Mouse (Mus musculus): ENCODE measurements around the gene Oas2.

The Oas2 gene

GRCm38 (mm10) chr5:120732740-120733139, 16.9 kb downstream of the Oas2 start:
- no peak for DNase-seq (ENCODE audit: low spot score)

DNA sequence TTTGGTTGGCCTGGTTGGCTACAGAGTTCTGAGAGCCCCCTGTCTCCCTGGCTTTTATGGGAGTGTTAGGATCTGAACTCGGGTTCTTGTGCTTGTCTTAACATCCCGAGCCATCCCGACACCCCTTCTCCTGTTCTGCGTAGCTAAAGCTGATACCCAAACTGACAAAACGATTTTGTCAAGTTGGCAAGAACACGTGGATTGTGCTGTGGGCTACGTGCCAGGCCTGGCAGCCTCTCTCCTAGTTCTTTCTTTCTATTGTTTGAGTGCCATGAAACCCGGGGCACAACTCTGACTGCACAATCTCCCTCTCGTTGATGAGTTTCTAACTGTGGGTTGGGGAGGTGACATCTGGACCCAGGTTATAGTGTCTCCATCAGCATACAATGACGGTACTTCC, 20.3 kb downstream of the Oas2 start:
- no peak for DNase-seq (ENCODE audit: low spot score)

GRCm38 (mm10) chr5:120725811-120726455, 23.7 kb downstream of the Oas2 start:
- DNase-seq (ENCODE audit: low spot score): no peak

DNA sequence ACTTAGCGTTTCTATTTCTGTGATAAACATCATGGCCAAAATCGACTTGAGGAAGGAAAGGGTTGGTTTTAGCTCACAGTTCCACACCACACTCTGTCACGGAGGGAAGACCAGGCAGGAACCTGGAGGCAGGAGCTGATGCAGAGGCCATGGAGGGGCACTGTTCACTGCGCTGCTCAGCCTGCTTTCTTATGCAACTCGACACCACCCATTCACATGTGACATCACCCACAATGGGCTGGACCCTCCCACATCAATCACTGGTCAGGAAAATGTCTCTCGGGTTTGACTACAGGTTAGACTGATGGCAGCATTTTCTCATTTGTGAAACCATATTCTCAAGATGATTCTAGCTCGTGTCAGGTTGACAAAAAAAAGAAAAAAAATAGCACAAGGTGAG, 28.6 kb downstream of the Oas2 start:
- no peak for DNase-seq (ENCODE audit: low spot score)

DNA sequence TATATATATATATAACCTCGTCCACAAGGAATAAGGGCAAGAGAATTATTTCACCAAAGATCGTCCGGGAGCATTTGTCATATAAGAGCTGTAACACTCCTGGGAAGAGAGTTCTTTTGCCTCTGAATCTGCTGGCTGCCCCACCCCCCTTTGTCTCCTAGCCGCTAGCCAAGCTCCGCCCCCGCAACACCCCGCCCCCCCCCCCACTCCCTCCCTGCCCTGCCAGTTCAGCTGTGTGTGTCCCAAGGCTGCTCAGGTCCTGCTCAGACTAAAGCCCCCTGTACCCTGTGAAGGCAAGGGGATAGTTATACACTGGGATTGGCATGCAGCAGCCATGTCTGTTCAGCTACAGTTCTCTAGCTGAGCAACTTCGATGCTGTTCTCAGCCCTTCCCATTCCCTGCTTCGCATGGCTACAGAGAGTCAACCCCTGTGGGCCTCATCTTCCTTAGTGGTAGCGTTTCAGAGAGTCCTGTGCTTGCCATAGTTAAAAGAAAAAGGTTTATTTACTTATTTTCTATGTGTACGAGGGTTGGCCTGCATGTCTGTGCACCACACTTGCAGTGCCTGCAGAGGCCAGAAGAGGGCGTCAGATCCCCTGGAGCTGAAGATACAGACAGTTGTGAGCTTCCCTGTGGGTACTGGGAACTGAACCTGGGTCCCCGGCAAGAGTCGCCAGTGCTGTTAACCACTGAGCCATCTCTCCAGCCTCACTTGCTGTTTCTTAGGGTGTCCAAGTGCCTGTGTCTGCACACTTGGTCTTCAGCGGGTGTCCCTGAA, 30.9 kb downstream of the Oas2 start:
- no peak for DNase-seq (ENCODE audit: low spot score)

DNA sequence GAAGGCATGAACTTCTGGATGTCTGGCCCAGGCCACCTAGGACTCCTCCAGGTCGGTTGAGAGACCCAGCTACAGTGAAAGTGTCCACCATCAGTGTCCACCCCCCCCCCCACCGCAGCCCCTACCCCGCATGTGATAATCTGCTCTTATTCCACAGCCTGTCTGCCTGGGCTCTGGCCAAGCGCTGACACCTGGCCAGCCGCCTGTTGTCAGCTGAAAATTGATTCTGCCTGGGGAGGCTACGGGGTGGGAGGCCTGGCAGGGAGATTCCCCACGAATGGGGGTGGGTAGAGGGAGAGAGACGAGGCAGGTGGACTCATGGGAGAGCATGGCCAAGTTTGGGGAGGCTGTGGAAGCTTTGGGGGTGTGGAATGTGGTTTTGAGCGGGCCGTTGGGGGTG, 32.5 kb downstream of the Oas2 start:
- no peak for DNase-seq (ENCODE audit: low spot score)

DNA sequence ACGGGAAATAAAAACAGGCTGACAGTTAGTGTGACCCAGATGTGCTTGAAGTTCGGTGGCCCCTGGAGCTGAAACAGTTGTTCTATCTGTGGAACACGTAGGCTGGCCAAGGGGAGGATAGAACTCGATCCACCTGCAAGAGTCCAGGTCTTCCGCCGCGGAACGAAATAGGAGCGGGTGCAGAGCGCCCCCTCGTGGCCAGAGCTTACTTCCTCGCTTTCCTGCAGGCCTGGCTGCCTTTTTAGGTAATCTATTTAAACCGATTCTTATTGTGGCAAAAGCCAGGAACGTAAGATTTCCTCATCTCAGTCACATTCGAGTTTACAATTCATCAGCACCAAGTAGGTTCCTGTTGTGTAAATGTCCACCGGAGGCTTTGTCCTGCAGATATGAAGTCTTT, 35.3 kb downstream of the Oas2 start:
- DNase-seq (ENCODE audit: low spot score): peak; percentile 34

DNA sequence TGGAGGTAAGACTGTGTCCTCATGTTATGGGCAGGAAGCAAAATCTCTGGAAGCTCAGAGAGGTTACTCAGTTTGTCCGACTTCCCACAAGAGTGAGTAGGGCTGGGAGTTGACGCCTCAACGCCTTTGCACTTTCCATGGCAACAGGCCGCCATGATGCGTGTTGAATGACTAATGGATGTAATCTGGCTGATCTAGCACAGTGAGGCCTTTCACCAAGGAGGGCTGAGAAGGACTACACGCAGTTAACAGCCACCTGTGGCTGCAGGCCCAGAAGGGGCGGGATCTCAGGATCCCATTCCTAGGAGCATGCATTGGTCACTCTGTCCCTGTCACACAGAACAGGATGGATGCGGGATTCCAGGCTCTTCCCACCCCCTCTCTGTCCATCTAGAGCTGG, 36.9 kb downstream of the Oas2 start:
- no peak for DNase-seq (ENCODE audit: low spot score)

- DNase-seq (ENCODE audit: low spot score): no peak
These were observed 37.8 kb downstream of the Oas2 start, which contains the start of gene Dtx1 for GRCm38 (mm10) chr5:120711827-120712226. Gene Dtx1 (minus strand): TSS chr5:120711927.

- DNase-seq (ENCODE audit: low spot score): no peak
These were observed 38.2 kb downstream of the Oas2 start for GRCm38 (mm10) chr5:120711416-120711815.

GRCm38 (mm10) chr5:120710826-120711248, 38.8 kb downstream of the Oas2 start:
- DNase-seq (ENCODE audit: low spot score): no peak

DNA sequence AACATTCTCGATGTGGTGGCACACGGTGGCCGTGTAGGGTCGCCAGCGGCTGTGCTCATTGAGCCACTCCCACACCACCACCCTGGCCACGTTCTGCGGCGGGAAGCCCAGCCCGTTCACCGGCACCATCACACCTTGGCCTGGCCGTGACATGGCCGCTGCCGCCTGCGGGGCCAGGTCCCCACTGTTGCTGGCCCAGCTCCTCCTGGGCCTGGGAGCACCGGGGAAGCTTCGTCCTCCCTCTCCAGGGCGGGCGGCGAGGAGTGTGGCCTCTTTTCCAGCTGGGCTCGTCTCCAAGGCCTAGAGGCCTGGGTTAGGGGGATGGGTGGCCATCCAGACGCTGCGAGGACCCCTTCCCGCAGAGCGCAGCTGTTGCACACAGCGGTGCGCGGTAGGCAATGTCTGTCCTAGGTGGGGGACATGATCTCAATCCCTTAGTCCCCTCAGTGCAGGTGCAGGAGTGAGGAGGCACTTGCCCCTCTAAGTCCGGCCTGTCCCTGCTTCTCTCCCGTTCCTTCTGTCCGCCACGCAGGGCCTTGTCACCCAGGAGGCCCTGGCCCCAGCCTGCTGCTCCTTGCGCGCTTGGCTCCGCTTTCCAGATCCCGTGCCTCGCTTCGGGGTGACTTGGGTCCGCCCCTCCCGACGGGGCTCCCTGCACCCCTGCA, 39.4 kb downstream of the Oas2 start:
- DNase-seq (ENCODE audit: low spot score): no peak

DNA sequence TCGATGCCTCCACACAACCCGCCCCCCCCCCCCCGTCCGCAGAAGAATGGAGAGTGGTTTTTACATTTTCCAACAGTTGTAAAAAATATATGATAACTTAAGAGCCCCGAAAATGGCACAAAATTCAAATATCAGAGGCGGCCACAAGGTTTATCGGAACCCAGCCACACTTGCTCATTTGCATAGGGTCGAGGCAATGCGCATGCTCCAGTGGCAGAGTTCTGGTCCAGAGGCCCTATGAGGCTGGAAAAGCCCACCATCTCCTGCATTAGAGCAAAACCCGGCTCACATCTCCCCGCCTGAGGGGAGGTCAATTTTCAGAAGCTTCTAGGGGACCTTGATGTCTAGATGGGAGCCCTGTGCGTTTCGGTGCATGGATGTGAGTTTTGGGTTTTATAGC, 42.7 kb downstream of the Oas2 start:
- no peak for DNase-seq (ENCODE audit: low spot score)

DNA sequence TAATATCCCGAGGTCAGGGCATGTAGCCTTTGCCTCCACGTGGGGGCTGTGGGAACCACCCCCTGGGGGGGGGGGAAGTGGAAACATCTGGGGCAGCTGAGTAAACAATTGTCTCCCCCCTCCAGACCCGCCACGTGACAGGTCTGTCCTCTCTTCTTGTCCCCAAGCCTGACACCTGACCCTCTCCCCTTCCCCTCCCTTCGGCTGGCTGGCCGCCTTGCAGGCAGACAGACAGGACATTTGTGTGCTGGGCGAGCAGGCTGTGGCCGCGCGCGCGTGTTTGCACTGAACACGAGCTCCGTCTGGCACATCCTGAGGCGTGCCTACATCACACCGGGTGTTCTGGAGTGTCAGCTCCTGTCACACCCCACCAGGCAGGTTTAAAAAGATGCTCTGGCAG, 43.1 kb downstream of the Oas2 start:
- no peak for DNase-seq (ENCODE audit: low spot score)

DNA sequence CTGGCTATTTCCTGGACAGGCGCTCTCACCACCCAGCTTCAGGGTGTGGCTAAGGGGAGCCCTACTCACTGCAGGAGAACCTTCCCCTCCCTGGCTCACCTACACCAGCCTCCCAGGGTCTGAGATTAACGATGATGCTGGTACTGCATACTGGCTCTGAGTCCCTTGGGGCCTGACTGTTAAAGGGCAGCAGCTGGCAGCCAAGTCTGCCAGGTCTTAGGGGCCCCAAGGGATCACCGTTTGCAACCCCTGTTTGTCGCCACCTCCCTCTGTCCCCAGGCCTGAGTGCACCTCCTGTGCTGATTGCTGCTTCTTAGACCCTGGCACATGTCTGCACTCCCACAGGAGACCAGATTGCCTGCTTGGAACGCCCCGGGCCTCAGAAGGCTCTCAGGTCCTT, 45.2 kb downstream of the Oas2 start:
- no peak for DNase-seq (ENCODE audit: low spot score)

- no peak for DNase-seq (ENCODE audit: low spot score)
These were observed 46.0 kb downstream of the Oas2 start for GRCm38 (mm10) chr5:120703660-120704059.

GRCm38 (mm10) chr5:120702969-120703368, 46.7 kb downstream of the Oas2 start:
- DNase-seq (ENCODE audit: low spot score): no peak

GRCm38 (mm10) chr5:120702421-120702820, 47.2 kb downstream of the Oas2 start:
- DNase-seq (ENCODE audit: low spot score): no peak

DNA sequence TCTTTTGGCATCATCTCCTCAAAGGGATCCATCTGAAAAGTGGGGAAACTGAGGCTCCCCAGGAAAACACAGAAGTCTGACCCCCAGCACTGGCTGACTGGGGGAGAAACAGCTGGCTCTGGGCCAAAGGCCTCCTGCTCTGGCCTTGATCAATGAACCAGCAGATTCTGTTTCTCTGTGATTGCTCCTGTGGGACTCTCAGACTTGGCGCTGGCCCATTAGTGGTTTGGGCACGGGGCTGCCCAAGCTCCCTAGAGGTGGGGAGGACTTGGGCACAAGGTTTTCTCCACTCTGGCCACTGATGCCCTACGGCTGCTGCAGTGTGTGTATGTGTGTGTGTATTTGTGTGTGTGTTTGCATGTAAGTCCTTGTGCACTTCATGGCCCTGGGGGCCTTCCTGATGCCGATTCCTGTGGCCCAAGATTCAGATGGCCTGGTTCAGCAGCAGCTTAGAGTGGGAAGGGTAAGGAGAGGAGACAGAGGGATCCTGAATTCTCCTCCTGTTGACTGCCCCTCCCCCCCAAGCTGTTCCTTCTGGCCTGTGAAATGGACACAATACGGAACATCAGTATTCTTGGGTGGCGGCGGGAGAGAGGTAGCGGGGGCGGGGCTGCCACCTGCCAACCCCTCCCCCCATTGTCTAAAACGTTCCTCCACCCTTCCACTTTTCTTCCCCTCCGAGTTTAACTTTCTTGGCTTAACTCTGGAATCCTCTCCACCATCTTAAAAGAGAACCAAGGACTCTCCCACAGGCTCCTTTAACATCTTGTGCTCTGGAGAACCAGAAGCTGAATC, 48.5 kb downstream of the Oas2 start:
- no peak for DNase-seq (ENCODE audit: low spot score)

- DNase-seq (ENCODE audit: low spot score): no peak
These were observed 50.8 kb downstream of the Oas2 start for GRCm38 (mm10) chr5:120698801-120699391.

GRCm38 (mm10) chr5:120698181-120698580, 51.5 kb downstream of the Oas2 start:
- DNase-seq (ENCODE audit: low spot score): no peak

- DNase-seq (ENCODE audit: low spot score): no peak
These were observed 52.8 kb downstream of the Oas2 start for GRCm38 (mm10) chr5:120696865-120697264.
